Mouse (Mus musculus): Measurements from ENCODE around the gene Psmg4. TPM values are rescaled to one million over a fixed set of nuclear protein-coding genes. Genes with fewer than 3 reads are reported as not detected.

The Psmg4 gene
- polyA plus RNA-seq, 1 experiment from 2014 or later, result 79.2 TPM

DNA sequence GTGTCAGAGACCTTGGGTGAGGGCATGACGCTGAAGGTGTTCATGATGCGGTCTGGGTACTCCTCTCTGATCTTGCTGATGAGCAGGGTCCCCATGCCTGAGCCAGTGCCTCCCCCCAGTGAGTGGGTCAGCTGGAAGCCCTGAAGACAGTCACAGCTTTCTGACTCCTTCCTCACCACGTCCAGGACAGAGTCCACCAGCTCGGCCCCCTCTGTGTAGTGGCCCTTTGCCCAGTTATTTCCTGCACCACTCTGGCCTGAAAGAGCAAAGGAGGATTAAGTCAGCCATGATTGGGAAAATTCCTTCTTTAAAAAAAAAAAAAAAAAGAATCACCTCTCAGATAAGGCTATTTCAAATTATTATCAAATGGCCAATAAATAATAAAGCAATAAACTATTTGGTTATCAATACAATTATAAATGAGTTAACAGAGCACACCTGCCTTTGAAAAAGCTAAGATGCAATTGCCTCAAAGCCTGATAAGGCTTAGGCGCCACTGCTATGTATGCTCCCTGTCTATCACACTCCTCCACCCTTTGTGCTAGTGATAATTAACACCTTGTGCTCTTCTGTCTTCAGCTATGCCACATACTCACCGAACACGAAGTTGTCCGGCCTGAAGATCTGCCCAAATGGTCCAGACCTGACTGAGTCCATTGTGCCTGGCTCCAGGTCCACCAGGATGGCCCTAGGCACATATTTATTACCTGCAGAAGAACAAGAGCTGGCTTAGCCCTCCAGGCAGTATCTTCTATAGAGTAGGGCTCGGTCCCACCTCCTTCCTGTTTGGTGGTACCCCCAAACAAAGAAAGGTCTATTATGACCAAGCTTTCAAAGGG is 34.3 kb upstream of the Psmg4 start:
- peak overlapping the region; percentile 98 for H3K27ac ChIP-seq (replicated peaks; ENCODE audit: low read depth, low read length)
- peaks cover 28% of the 10 kb centered on the region for H3K4me1 ChIP-seq (ENCODE audit: control insufficient read depth, insufficient read depth, low read length)
- H3K4me2 ChIP-seq (ENCODE audit: low read length), result peak overlapping the region; percentile 88
- 13% methylated on average over 9 of the region's 9 CpGs for WGBS
- H3K4me3 ChIP-seq (replicated peaks; ENCODE audit: low read depth, low read length), result peak overlapping the region; percentile 93
- H3K9ac ChIP-seq (replicated peaks; ENCODE audit: low read length), result peak overlapping the region; percentile 76
- no peaks in the 10 kb centered on the region for H3K27me3 ChIP-seq (ENCODE audit: control insufficient read depth, insufficient read depth, low read length)
- H3K9me3 ChIP-seq (ENCODE audit: control insufficient read depth, low read length), result no peaks in the 10 kb centered on the region
- peaks cover 40% of the 10 kb centered on the region for H3K36me3 ChIP-seq (ENCODE audit: control insufficient read depth, insufficient read depth, low read length)
- DNase-seq (peak; percentile 60), ATAC-seq (ENCODE audit: low FRiP score, low TSS enrichment) (no peak)

DNA sequence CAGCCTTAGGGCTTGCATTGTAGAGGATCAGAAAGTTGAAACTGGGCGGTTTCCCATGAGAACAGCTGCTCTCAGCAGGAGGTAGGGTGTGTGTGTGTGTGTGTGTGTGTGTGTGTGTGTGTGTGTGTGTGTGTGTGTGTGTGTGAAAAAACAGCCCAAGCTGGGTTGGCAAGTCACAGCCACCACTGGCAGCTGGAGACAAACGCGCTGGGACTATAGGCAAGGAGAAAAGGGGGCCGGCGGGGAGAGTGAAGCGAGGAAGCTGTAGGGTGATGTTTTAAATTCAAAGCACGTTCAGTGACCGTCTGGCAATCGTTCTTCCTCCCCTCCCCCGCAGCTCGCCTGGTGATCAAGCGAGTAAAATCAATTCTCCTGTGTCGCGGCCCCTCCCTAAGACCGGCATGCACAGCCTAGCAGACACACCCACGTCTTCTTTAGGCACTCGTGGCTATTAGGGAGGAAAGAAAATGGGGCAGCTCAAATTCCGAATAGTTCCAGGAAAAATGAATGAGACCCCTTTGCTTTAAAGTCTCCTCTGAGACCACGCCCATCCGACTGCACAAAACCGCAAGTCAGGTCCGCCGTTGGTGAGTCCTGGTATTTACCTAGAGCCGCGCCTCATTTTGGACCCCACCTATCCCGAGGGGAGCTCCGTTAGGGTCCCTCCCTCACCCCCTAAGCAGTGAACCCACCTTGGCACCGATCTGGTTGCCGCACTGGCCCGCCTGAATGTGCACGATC is 33.1 kb upstream of the Psmg4 start:
- DNase-seq, result peak; percentile 90
- Histone ChIP-seq H3K9me3 (ENCODE audit: control insufficient read depth, low read length) (no peaks in the 10 kb centered on the region), H3K4me3 (replicated peaks; ENCODE audit: low read depth, low read length) (peak overlapping the region; percentile 93), H3K36me3 (ENCODE audit: control insufficient read depth, insufficient read depth, low read length) (peaks cover 32% of the 10 kb centered on the region), H3K4me2 (ENCODE audit: low read length) (peak overlapping the region; percentile 88), H3K27me3 (ENCODE audit: control insufficient read depth, insufficient read depth, low read length) (no peaks in the 10 kb centered on the region), H3K9ac (replicated peaks; ENCODE audit: low read length) (peak overlapping the region; percentile 76), H3K27ac (replicated peaks; ENCODE audit: low read depth, low read length) (peak overlapping the region; percentile 98), H3K4me1 (ENCODE audit: control insufficient read depth, insufficient read depth, low read length) (peaks cover 23% of the 10 kb centered on the region)
- ATAC-seq (ENCODE audit: low FRiP score, low TSS enrichment), result peak; percentile 10
- under 1% methylated on average over 31 of the region's 31 CpGs for WGBS

GRCm38 (mm10) chr13:34130226-34130731 is 32.5 kb upstream of the Psmg4 start, which contains the start of gene Tubb2b:
Gene Tubb2b (minus strand): TSS chr13:34130466.
- H3K4me3 ChIP-seq (replicated peaks; ENCODE audit: low read depth, low read length), result peak within 1 kb of the TSS; percentile 93
- ATAC-seq (ENCODE audit: low FRiP score, low TSS enrichment) (peak; percentile 92), DNase-seq (peak; percentile 99)
- WGBS, result under 1% methylated on average over 26 of the region's 26 CpGs
- H3K4me2 ChIP-seq (ENCODE audit: low read length), result peak within 1 kb of the TSS; percentile 88
- peak within 1 kb of the TSS; percentile 98 for H3K27ac ChIP-seq (replicated peaks; ENCODE audit: low read depth, low read length)
- H3K9me3 ChIP-seq (ENCODE audit: control insufficient read depth, low read length), result no peaks in the 10 kb centered on the region
- H3K27me3 ChIP-seq (ENCODE audit: control insufficient read depth, insufficient read depth, low read length), result no peaks in the 10 kb centered on the region
- peak within 1 kb of the TSS; percentile 76 for H3K9ac ChIP-seq (replicated peaks; ENCODE audit: low read length)
- peaks cover 27% of the 10 kb centered on the region for H3K36me3 ChIP-seq (ENCODE audit: control insufficient read depth, insufficient read depth, low read length)
- H3K4me1 ChIP-seq (ENCODE audit: control insufficient read depth, insufficient read depth, low read length), result peaks cover 23% of the 10 kb centered on the region

- peaks cover 20% of the 10 kb centered on the region for H3K36me3 ChIP-seq (ENCODE audit: control insufficient read depth, insufficient read depth, low read length)
- H3K9ac ChIP-seq (replicated peaks; ENCODE audit: low read length), result peak overlapping the region; percentile 76
- peak overlapping the region; percentile 98 for H3K27ac ChIP-seq (replicated peaks; ENCODE audit: low read depth, low read length)
- peaks cover 24% of the 10 kb centered on the region for H3K4me1 ChIP-seq (ENCODE audit: control insufficient read depth, insufficient read depth, low read length)
- no peaks in the 10 kb centered on the region for H3K27me3 ChIP-seq (ENCODE audit: control insufficient read depth, insufficient read depth, low read length)
- peak; percentile 59 for ATAC-seq (ENCODE audit: low FRiP score, low TSS enrichment)
- H3K4me2 ChIP-seq (ENCODE audit: low read length), result peak overlapping the region; percentile 88
- no peaks in the 10 kb centered on the region for H3K9me3 ChIP-seq (ENCODE audit: control insufficient read depth, low read length)
- DNase-seq, result peak; percentile 93
- peak overlapping the region; percentile 93 for H3K4me3 ChIP-seq (replicated peaks; ENCODE audit: low read depth, low read length)
- under 1% methylated on average over 24 of the region's 24 CpGs for WGBS
Observed at GRCm38 (mm10) chr13:34131011-34131707, 31.6 kb upstream of the Psmg4 start.

- peak overlapping the region; percentile 76 for H3K9ac ChIP-seq (replicated peaks; ENCODE audit: low read length)
- no peaks in the 10 kb centered on the region for H3K27me3 ChIP-seq (ENCODE audit: control insufficient read depth, insufficient read depth, low read length)
- ATAC-seq (ENCODE audit: low FRiP score, low TSS enrichment) (peak; percentile 49), DNase-seq (peak; percentile 93)
- WGBS, result 0% methylated on average over 10 of the region's 10 CpGs
- H3K4me3 ChIP-seq (replicated peaks; ENCODE audit: low read depth, low read length), result peak overlapping the region; percentile 93
- peak overlapping the region; percentile 88 for H3K4me2 ChIP-seq (ENCODE audit: low read length)
- H3K27ac ChIP-seq (replicated peaks; ENCODE audit: low read depth, low read length), result peak overlapping the region; percentile 98
- H3K4me1 ChIP-seq (ENCODE audit: control insufficient read depth, insufficient read depth, low read length), result peaks cover 30% of the 10 kb centered on the region
- H3K9me3 ChIP-seq (ENCODE audit: control insufficient read depth, low read length), result no peaks in the 10 kb centered on the region
- peaks cover 16% of the 10 kb centered on the region for H3K36me3 ChIP-seq (ENCODE audit: control insufficient read depth, insufficient read depth, low read length)
Observed at GRCm38 (mm10) chr13:34131708-34132060, 31.1 kb upstream of the Psmg4 start.

GRCm38 (mm10) chr13:34132299-34132698 is 30.5 kb upstream of the Psmg4 start:
- H3K4me3 ChIP-seq (replicated peaks; ENCODE audit: low read depth, low read length), result peak overlapping the region; percentile 93
- H3K36me3 ChIP-seq (ENCODE audit: control insufficient read depth, insufficient read depth, low read length), result peaks cover 12% of the 10 kb centered on the region
- no peaks in the 10 kb centered on the region for H3K9me3 ChIP-seq (ENCODE audit: control insufficient read depth, low read length)
- WGBS, result under 1% methylated on average over 15 of the region's 15 CpGs
- peak overlapping the region; percentile 98 for H3K27ac ChIP-seq (replicated peaks; ENCODE audit: low read depth, low read length)
- peaks cover 36% of the 10 kb centered on the region for H3K4me1 ChIP-seq (ENCODE audit: control insufficient read depth, insufficient read depth, low read length)
- ATAC-seq (ENCODE audit: low FRiP score, low TSS enrichment) (no peak), DNase-seq (peak; percentile 76)
- peak overlapping the region; percentile 76 for H3K9ac ChIP-seq (replicated peaks; ENCODE audit: low read length)
- peak overlapping the region; percentile 88 for H3K4me2 ChIP-seq (ENCODE audit: low read length)
- H3K27me3 ChIP-seq (ENCODE audit: control insufficient read depth, insufficient read depth, low read length), result no peaks in the 10 kb centered on the region

- H3K27me3 ChIP-seq (ENCODE audit: control insufficient read depth, insufficient read depth, low read length), result no peaks in the 10 kb centered on the region
- 3% methylated on average over 6 of the region's 6 CpGs for WGBS
- DNase-seq (no peak), ATAC-seq (ENCODE audit: low FRiP score, low TSS enrichment) (no peak)
- H3K9ac ChIP-seq (replicated peaks; ENCODE audit: low read length), result peak overlapping the region; percentile 76
- H3K4me3 ChIP-seq (replicated peaks; ENCODE audit: low read depth, low read length), result peak overlapping the region; percentile 93
- H3K4me1 ChIP-seq (ENCODE audit: control insufficient read depth, insufficient read depth, low read length), result peaks cover 36% of the 10 kb centered on the region
- H3K27ac ChIP-seq (replicated peaks; ENCODE audit: low read depth, low read length), result peak overlapping the region; percentile 98
- H3K9me3 ChIP-seq (ENCODE audit: control insufficient read depth, low read length), result no peaks in the 10 kb centered on the region
- peaks cover 10% of the 10 kb centered on the region; the same call in 1 of the 2 replicates for H3K36me3 ChIP-seq (ENCODE audit: control insufficient read depth, insufficient read depth, low read length)
- H3K4me2 ChIP-seq (ENCODE audit: low read length), result peak overlapping the region; percentile 88
Observed at GRCm38 (mm10) chr13:34132875-34133274, 29.9 kb upstream of the Psmg4 start.
